Mouse (Mus musculus) CH12.LX (cell line): ENCODE data around the gene Nell1. TPM values are rescaled to one million over a fixed set of nuclear protein-coding genes. Genes with fewer than 3 reads are reported as not detected.

Source experiments
- DNase-seq: peaks from one replicate; pipeline ENCODE4 v3.0.0-alpha.2; 2013; ENCODE audit errors: extremely low read depth
- H3K27ac ChIP-seq: 2 replicates; pipeline ENCODE4 v1.5.1; 2012; ENCODE audit warnings: low read depth, mild to moderate bottlenecking, control low read depth, moderate library complexity; ENCODE audit not compliant: insufficient read depth
- H3K27me3 ChIP-seq: replicated peaks from 2 replicates; pipeline ENCODE3; 2012; ENCODE audit warnings: inconsistent platforms
- H3K36me3 ChIP-seq, 2 experiments: replicated peaks in 1 of 2; 2 replicates each; pipeline versions ENCODE3 to v1.6.1; 2012; ENCODE audit warnings: inconsistent platforms in 1 of 2, low read length in 1 of 2, mild to moderate bottlenecking in 1 of 2, mixed read lengths in 1 of 2, moderate library complexity in 1 of 2; ENCODE audit not compliant: control insufficient read depth in 1 of 2, insufficient read depth in 1 of 2
- H3K4me1 ChIP-seq, 2 experiments: 2 replicates each; pipeline ENCODE4 v1.6.1; 2012; ENCODE audit warnings: inconsistent platforms in 1 of 2, moderate library complexity in 1 of 2; ENCODE audit not compliant: insufficient read depth in 2 of 2, control insufficient read depth in 1 of 2
- H3K4me2 ChIP-seq: 2 replicates; pipeline ENCODE4 v1.6.1; 2012; ENCODE audit warnings: low read depth, mild to moderate bottlenecking, control low read depth; ENCODE audit not compliant: poor library complexity, insufficient read depth, severe bottlenecking
- H3K4me3 ChIP-seq, 3 experiments: fragments of 150-350 bp in 1 of 3; sonication (generic) in 1 of 3; replicated peaks in 1 of 3; 2 replicates each; pipeline versions ENCODE3 to v1.5.1; 2011 to 2012; ENCODE audit warnings: low read depth in 2 of 3, low read length in 2 of 3, mild to moderate bottlenecking in 2 of 3, moderate library complexity in 2 of 3, control low read depth in 1 of 3, improper control_type of control experiment in 1 of 3, inconsistent platforms in 1 of 3, mixed read lengths in 1 of 3; ENCODE audit not compliant: poor library complexity in 1 of 3
- H3K79me2 ChIP-seq: replicated peaks from 2 replicates; pipeline ENCODE4 v1.6.1; 2012; ENCODE audit warnings: mild to moderate bottlenecking, moderate library complexity; ENCODE audit not compliant: control insufficient read depth, poor library complexity, insufficient read depth, severe bottlenecking; ENCODE audit errors: extremely low read depth
- H3K9ac ChIP-seq: 2 replicates; pipeline ENCODE4 v1.6.1; 2012; ENCODE audit warnings: low read depth, mild to moderate bottlenecking, control low read depth, moderate library complexity; ENCODE audit not compliant: insufficient read depth
- H3K9me3 ChIP-seq: replicated peaks from 2 replicates; pipeline ENCODE3; 2012; ENCODE audit warnings: low read length, inconsistent platforms, mixed read lengths
- CHD2 ChIP-seq: IDR thresholded peaks from 2 replicates; pipeline ENCODE4 v1.6.1; 2011; ENCODE audit warnings: low read length, improper control_type of control experiment
- CTCF ChIP-seq, 2 experiments: IDR thresholded peaks in 1 of 2; conservative IDR thresholded peaks in 1 of 2; 2 replicates each; pipeline ENCODE4 v1.5.1; 2011 to 2012; ENCODE audit warnings: low read depth in 2 of 2, low read length in 2 of 2, improper control_type of control experiment in 1 of 2, inconsistent platforms in 1 of 2, mild to moderate bottlenecking in 1 of 2, moderate library complexity in 1 of 2
- ETS1 ChIP-seq: conservative IDR thresholded peaks from 2 replicates; pipeline ENCODE4 v1.6.1; 2012; ENCODE audit warnings: low read depth, mild to moderate bottlenecking, inconsistent platforms, low read length, improper control_type of control experiment, moderate library complexity
- IRF4 ChIP-seq: IDR thresholded peaks from 2 replicates; pipeline ENCODE4 v1.6.1; 2014; ENCODE audit warnings: low read depth, mild to moderate bottlenecking, inconsistent platforms, low read length, improper control_type of control experiment
- JUND ChIP-seq: conservative IDR thresholded peaks from 2 replicates; pipeline ENCODE4 v1.6.1; 2011; ENCODE audit warnings: low read depth, low read length, improper control_type of control experiment
- MAX ChIP-seq: IDR thresholded peaks from 2 replicates; pipeline ENCODE4 v1.6.1; 2011; ENCODE audit warnings: low read length, improper control_type of control experiment
- MXI1 ChIP-seq: IDR thresholded peaks from 2 replicates; pipeline ENCODE4 v1.6.1; 2011; ENCODE audit warnings: mild to moderate bottlenecking, low read depth, low read length, improper control_type of control experiment
- MYC ChIP-seq: IDR thresholded peaks from 2 replicates; pipeline ENCODE4 v1.6.1; 2011; ENCODE audit warnings: low read depth, mild to moderate bottlenecking, improper control_type of control experiment, low read length
- NRF1 ChIP-seq: IDR thresholded peaks from 2 replicates; pipeline ENCODE4 v1.6.1; 2014; ENCODE audit warnings: low read depth, mild to moderate bottlenecking, inconsistent platforms, low read length, improper control_type of control experiment, moderate library complexity
- RCOR1 ChIP-seq: conservative IDR thresholded peaks from 2 replicates; pipeline ENCODE4 v1.6.1; 2012; ENCODE audit warnings: low read depth, mild to moderate bottlenecking, inconsistent platforms, low read length, improper control_type of control experiment
- SIN3A ChIP-seq: IDR thresholded peaks from 2 replicates; pipeline ENCODE4 v1.6.1; 2012; ENCODE audit warnings: low read length, improper control_type of control experiment, inconsistent platforms
- TBP ChIP-seq: conservative IDR thresholded peaks from 2 replicates; pipeline ENCODE4 v1.6.1; 2011; ENCODE audit warnings: low read depth, low read length, improper control_type of control experiment
- USF1 ChIP-seq: IDR thresholded peaks from 2 replicates; pipeline ENCODE4 v1.6.1; 2014; ENCODE audit warnings: low read depth, mild to moderate bottlenecking, inconsistent platforms, low read length, improper control_type of control experiment
- USF2 ChIP-seq: conservative IDR thresholded peaks from 2 replicates; pipeline ENCODE4 v1.6.1; 2011; ENCODE audit warnings: low read depth, low read length, improper control_type of control experiment
- ZC3H11A ChIP-seq: IDR thresholded peaks from 2 replicates; pipeline ENCODE4 v1.6.1; 2012; ENCODE audit warnings: low read depth, mild to moderate bottlenecking, inconsistent platforms, low read length, improper control_type of control experiment
- ZMIZ1 ChIP-seq: IDR thresholded peaks from 2 replicates; pipeline ENCODE4 v1.6.1; 2012; ENCODE audit warnings: low read depth, mild to moderate bottlenecking, inconsistent platforms, low read length, improper control_type of control experiment
- ZNF384 ChIP-seq: IDR thresholded peaks from 2 replicates; pipeline ENCODE4 v1.6.1; 2012; ENCODE audit warnings: low read depth, low read length, improper control_type of control experiment, inconsistent platforms
- dilution Hi-C: fragments of 300-500 bp; cut with MboI; formaldehyde crosslinking; loops from 2 replicates; pipeline ENCODE4 v1.14.3; 2020; ENCODE audit warnings: low sequenced_read_pairs; ENCODE audit not compliant: extremely low pct_unique_long_range_greater_than_20kb, extremely low pct_ligation_motif_present
- in situ Hi-C: fragments of 300-500 bp; cut with MboI; formaldehyde crosslinking; loops from 3 replicates; pipeline ENCODE4 v1.14.3; 2019; ENCODE audit warnings: low sequenced_read_pairs, low pct_ligation_motif_present, low pct_unique_long_range_greater_than_20kb, mixed read lengths
- polyA plus RNA-seq: library from polyadenylated mRNA; unstranded; fragments of >175 nt; gene quantifications from 2 replicates; pipeline ENCODE4 v1.2.1, GENCODE M21; 2012; ENCODE audit warnings: low read depth; ENCODE audit not compliant: insufficient read length
- total RNA-seq, 2 experiments: library from RNA; depleted of rRNA; stranded (reverse); fragments of 300-350 nt in 1 of 2; fragments of >200 nt in 1 of 2; gene quantifications; 2 replicates each; pipeline ENCODE4 v1.2.3; 2012 to 2014

The Nell1 gene
- total and polyA plus RNA-seq, 3 experiments: not detected

DNA sequence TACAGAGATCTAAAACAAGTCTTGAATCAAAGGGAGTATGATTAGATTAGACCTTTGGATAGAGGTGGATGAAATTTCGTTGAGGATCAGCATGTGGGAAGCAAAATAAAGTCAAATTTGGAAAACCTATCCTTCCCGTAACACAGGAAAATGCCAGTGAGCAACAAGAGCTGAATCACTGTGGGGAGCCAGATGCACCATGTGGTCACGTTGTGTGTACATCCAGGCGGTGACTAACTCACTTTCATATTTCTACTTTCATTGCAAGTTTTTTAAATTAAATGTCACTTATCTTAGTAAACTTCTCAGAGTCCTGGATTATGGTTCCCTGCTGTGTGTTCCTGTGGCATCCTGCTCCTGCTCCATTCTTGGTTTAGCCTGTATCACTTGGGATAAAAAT is 576.8 kb downstream of the Nell1 start:
- TF ChIP-seq CTCF (conservative IDR thresholded peaks at IDR 0.05 in 1 of 2, IDR thresholded peaks at IDR 0.05 in 1 of 2; ENCODE audit: low read depth in 2 of 2, low read length in 2 of 2) (no peak), MXI1 (no peak)
- no peak overlapping the region for H3K4me2 ChIP-seq
- peaks cover 44% of the 10 kb centered on the region for H3K9me3 ChIP-seq
- in situ Hi-C loops (no loop called here), dilution Hi-C loops (no loop called here)
- H3K36me3 ChIP-seq: no peaks in the 10 kb centered on the region
- H3K27ac ChIP-seq: no peak overlapping the region
- no peak overlapping the region for H3K9ac ChIP-seq
- H3K27me3 ChIP-seq: no peaks in the 10 kb centered on the region
- no peak for DNase-seq
- no peaks in the 10 kb centered on the region for H3K4me1 ChIP-seq
- no peaks in the 10 kb centered on the region for H3K79me2 ChIP-seq
- H3K4me3 ChIP-seq: no peak overlapping the region

DNA sequence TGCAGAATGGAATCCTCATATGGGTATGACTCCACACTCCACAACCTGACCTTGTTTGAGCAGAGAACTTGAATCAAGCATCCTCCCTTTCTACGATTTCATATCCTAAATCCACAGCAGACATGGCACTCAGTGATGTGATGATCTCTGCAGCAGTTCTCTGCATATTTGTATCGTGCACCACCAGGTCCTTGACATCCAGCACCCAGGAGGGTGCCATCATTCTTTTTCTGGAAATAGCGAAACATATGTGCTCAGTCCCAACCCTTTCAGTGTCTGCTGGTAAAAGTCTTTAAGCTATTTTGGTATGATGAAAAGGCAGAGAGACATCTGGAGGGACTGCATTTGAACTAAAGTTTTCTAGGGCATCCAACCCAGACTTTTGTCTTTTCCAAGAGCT is 588.0 kb downstream of the Nell1 start:
- H3K4me3 ChIP-seq: no peak overlapping the region
- TF ChIP-seq NRF1 (no peak), USF2 (no peak), ZMIZ1 (no peak), ZC3H11A (no peak), JUND (no peak), CTCF (conservative IDR thresholded peaks at IDR 0.05 in 1 of 2, IDR thresholded peaks at IDR 0.05 in 1 of 2; ENCODE audit: low read depth in 2 of 2, low read length in 2 of 2) (no peak), SIN3A (no peak), MYC (no peak), ZNF384 (no peak)
- peaks cover 53% of the 10 kb centered on the region for H3K9me3 ChIP-seq
- in situ Hi-C loops: no loop called here
- H3K4me1 ChIP-seq: no peaks in the 10 kb centered on the region
- no peaks in the 10 kb centered on the region for H3K27me3 ChIP-seq
- no peak overlapping the region for H3K9ac ChIP-seq
- no peak overlapping the region for H3K27ac ChIP-seq
- dilution Hi-C loops: no loop called here
- H3K79me2 ChIP-seq: no peaks in the 10 kb centered on the region
- no peak overlapping the region for H3K4me2 ChIP-seq
- no peaks in the 10 kb centered on the region for H3K36me3 ChIP-seq
- no peak for DNase-seq

DNA sequence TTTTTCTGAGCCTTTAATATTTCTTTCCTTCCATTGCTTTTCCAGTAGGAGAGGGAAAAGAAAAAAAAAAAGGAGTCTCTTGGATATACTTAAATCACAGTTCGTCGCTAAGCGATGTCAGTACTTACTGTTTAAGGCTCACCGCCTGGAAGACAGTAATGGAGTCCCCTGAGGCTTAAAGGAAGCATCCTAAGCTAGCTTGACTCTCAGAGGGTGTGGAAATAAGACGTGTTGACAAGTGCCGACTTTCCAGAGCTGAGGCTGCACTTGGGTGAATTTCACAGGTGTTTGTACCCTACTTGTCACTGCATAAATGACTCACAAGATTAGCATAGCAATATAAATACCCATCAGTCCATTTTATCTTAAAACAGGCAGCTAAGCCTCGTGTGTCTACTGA is 599.2 kb downstream of the Nell1 start:
- no peaks in the 10 kb centered on the region for H3K36me3 ChIP-seq
- TF ChIP-seq CHD2 (no peak), ETS1 (no peak), USF1 (no peak), RCOR1 (no peak), IRF4 (no peak), TBP (no peak), MAX (no peak), JUND (no peak)
- H3K4me3 ChIP-seq: no peak overlapping the region
- H3K27me3 ChIP-seq: no peaks in the 10 kb centered on the region
- dilution Hi-C loops: no loop called here
- H3K4me2 ChIP-seq: no peak overlapping the region
- no peaks in the 10 kb centered on the region for H3K79me2 ChIP-seq
- peaks cover 29% of the 10 kb centered on the region for H3K9me3 ChIP-seq
- H3K9ac ChIP-seq: no peak overlapping the region
- H3K27ac ChIP-seq: no peak overlapping the region
- DNase-seq: no peak
- no peaks in the 10 kb centered on the region for H3K4me1 ChIP-seq
- in situ Hi-C loops: no loop called here
